Mouse (Mus musculus): ENCODE results near the gene Cbarp. TPM values are rescaled to one million over a fixed set of nuclear protein-coding genes. Genes with fewer than 3 reads are reported as not detected.
"Not testable (repeated sequence)": the region's sequence is repeated elsewhere in the genome, so short reads cannot be mapped to it uniquely, and the experiment has no call there.

The Cbarp gene
- total and polyA plus RNA-seq, 3 experiments = 3.0 to 4.9 (median 3.9) TPM

GRCm38 (mm10) chr10:80168038-80168661 lies 27.5 kb upstream of the Cbarp start:
- Histone ChIP-seq H3K4me1 (ENCODE audit: control insufficient read depth, insufficient read depth, low read length) (peaks cover 10% of the 10 kb centered on the region), H3K9ac (ENCODE audit: low read depth, low read length) (peak overlapping the region; percentile 97), H3K79me2 (replicated peaks; ENCODE audit: control insufficient read depth, insufficient read depth, low read length) (peaks cover 5% of the 10 kb centered on the region), H3K27me3 (ENCODE audit: control insufficient read depth, insufficient read depth, low read length) (no peaks in the 10 kb centered on the region), H3K27ac (peak overlapping the region; percentile 96), H3K4me3 (peak overlapping the region; percentile 99), H3K36me3 (ENCODE audit: control insufficient read depth, insufficient read depth, low read length) (peaks cover 2% of the 10 kb centered on the region)
- DNase-seq = peak; percentile 94 to 96
- TF ChIP-seq EP300 (IDR thresholded peaks at IDR 0.05; ENCODE audit: insufficient read depth, low read depth, low read length) = no peak
- peak; percentile 29; the same call in 1 of the 2 replicates for TF ChIP-seq POLR2A (IDR thresholded peaks at IDR 0.05; ENCODE audit: insufficient read depth, low read depth, low read length)
- under 1% methylated on average over 48 of the region's 48 CpGs for WGBS
- intact Hi-C loops (cut with DNase I) = loop anchor here (5.0 kb wide), 1 partner anchor 316 kb away; the partner anchor contains the start of gene Ptbp1

- peaks cover 2% of the 10 kb centered on the region for H3K36me3 ChIP-seq (ENCODE audit: control insufficient read depth, insufficient read depth, low read length)
- H3K9ac ChIP-seq (ENCODE audit: low read depth, low read length) = peak overlapping the region; percentile 97
- H3K27me3 ChIP-seq (ENCODE audit: control insufficient read depth, insufficient read depth, low read length) = no peaks in the 10 kb centered on the region
- intact Hi-C loops (cut with DNase I) = loop anchor here (2.0 to 5.0 kb wide), 2 partner anchors 53 to 315 kb away; partner anchors contain the start of genes Ptbp1 and Stk11
- peak; percentile 99 for DNase-seq
- H3K4me3 ChIP-seq = peak overlapping the region; percentile 99
- H3K79me2 ChIP-seq (replicated peaks; ENCODE audit: control insufficient read depth, insufficient read depth, low read length) = peaks cover 5% of the 10 kb centered on the region
- TF ChIP-seq CTCF (IDR thresholded peaks at IDR 0.05) = no peak
- peak; percentile 99 for TF ChIP-seq POLR2A (IDR thresholded peaks at IDR 0.05; ENCODE audit: insufficient read depth, low read depth, low read length)
- 0 out of 2 replicates have a peak, but pooled peaks have one; percentile 61 for TF ChIP-seq EP300 (IDR thresholded peaks at IDR 0.05; ENCODE audit: insufficient read depth, low read depth, low read length)
- under 1% methylated on average over 55 of the region's 55 CpGs for WGBS
- peak overlapping the region; percentile 96 for H3K27ac ChIP-seq
- peaks cover 10% of the 10 kb centered on the region for H3K4me1 ChIP-seq (ENCODE audit: control insufficient read depth, insufficient read depth, low read length)
These were observed 26.9 kb upstream of the Cbarp start for GRCm38 (mm10) chr10:80167460-80168037.

GRCm38 (mm10) chr10:80166136-80166535 lies 25.5 kb upstream of the Cbarp start:
- H3K4me1 ChIP-seq (ENCODE audit: control insufficient read depth, insufficient read depth, low read length) = peaks cover 14% of the 10 kb centered on the region
- DNase-seq; H3K79me2 ChIP-seq (replicated peaks; ENCODE audit: control insufficient read depth, insufficient read depth, low read length); H3K36me3 ChIP-seq (ENCODE audit: control insufficient read depth, insufficient read depth, low read length); H3K4me3 ChIP-seq; H3K27me3 ChIP-seq (ENCODE audit: control insufficient read depth, insufficient read depth, low read length); H3K9ac ChIP-seq (ENCODE audit: low read depth, low read length); H3K27ac ChIP-seq: not testable (repeated sequence)
- intact Hi-C loops (cut with DNase I) = loop anchor here (2.0 to 5.0 kb wide), 2 partner anchors 51 to 314 kb away; partner anchors contain the start of genes Ptbp1 and Stk11
- WGBS = 91% methylated on average over 4 of the region's 4 CpGs

GRCm38 (mm10) chr10:80165392-80166128 lies 24.9 kb upstream of the Cbarp start, which contains the start of gene Cirbp:
Cirbp (plus strand) TSS chr10:80165985.
- peak within 1 kb of the TSS; percentile 64 for H3K4me3 ChIP-seq
- TF ChIP-seq POLR2A (IDR thresholded peaks at IDR 0.05; ENCODE audit: insufficient read depth, low read depth, low read length) (no peak), EP300 (IDR thresholded peaks at IDR 0.05; ENCODE audit: insufficient read depth, low read depth, low read length) (no peak), CTCF (IDR thresholded peaks at IDR 0.05) (no peak; the same call in 1 of the 2 replicates)
- H3K4me1 ChIP-seq (ENCODE audit: control insufficient read depth, insufficient read depth, low read length) = peaks cover 17% of the 10 kb centered on the region
- peak in 1 of 2 experiments; percentile 29 for DNase-seq
- H3K79me2 ChIP-seq (replicated peaks; ENCODE audit: control insufficient read depth, insufficient read depth, low read length) = peaks cover 1% of the 10 kb centered on the region
- H3K27me3 ChIP-seq (ENCODE audit: control insufficient read depth, insufficient read depth, low read length) = no peaks in the 10 kb centered on the region
- intact Hi-C loops (cut with DNase I) = loop anchor here (1.0 to 5.0 kb wide), 3 partner anchors 20 to 313 kb away; partner anchors contain the start of genes Ptbp1 and Stk11
- WGBS = 26% methylated on average over 20 of the region's 20 CpGs
- H3K27ac ChIP-seq = peak within 1 kb of the TSS; percentile 88
- H3K9ac ChIP-seq (ENCODE audit: low read depth, low read length) = peak within 1 kb of the TSS; percentile 37
- peaks cover 2% of the 10 kb centered on the region; the same call in 1 of the 2 replicates for H3K36me3 ChIP-seq (ENCODE audit: control insufficient read depth, insufficient read depth, low read length)

- peak; percentile 96 for DNase-seq
- Histone ChIP-seq H3K36me3 (ENCODE audit: control insufficient read depth, insufficient read depth, low read length) (peaks cover 2% of the 10 kb centered on the region; the same call in 1 of the 2 replicates), H3K27me3 (ENCODE audit: control insufficient read depth, insufficient read depth, low read length) (no peaks in the 10 kb centered on the region), H3K9ac (ENCODE audit: low read depth, low read length) (peak overlapping the region; percentile 37), H3K27ac (peak overlapping the region; percentile 74), H3K4me3 (peak overlapping the region; percentile 64), H3K4me1 (ENCODE audit: control insufficient read depth, insufficient read depth, low read length) (peaks cover 21% of the 10 kb centered on the region), H3K79me2 (replicated peaks; ENCODE audit: control insufficient read depth, insufficient read depth, low read length) (no peaks in the 10 kb centered on the region)
- intact Hi-C loops (cut with DNase I) = loop anchor here (1.0 to 5.0 kb wide), 2 partner anchors 20 to 313 kb away; partner anchors contain the start of gene Ptbp1
- WGBS = under 1% methylated on average over 17 of the region's 17 CpGs
- 0 out of 2 replicates have a peak, but pooled peaks have one; percentile 100 for TF ChIP-seq CTCF (IDR thresholded peaks at IDR 0.05)
- TF ChIP-seq EP300 (IDR thresholded peaks at IDR 0.05; ENCODE audit: insufficient read depth, low read depth, low read length) = peak; percentile 100
- peak; percentile 95 for TF ChIP-seq POLR2A (IDR thresholded peaks at IDR 0.05; ENCODE audit: insufficient read depth, low read depth, low read length)
These were observed 24.3 kb upstream of the Cbarp start for GRCm38 (mm10) chr10:80164998-80165344.

All from heart, adult 2 months (tissue).